Mouse (Mus musculus) Patski (cell line): Measurements from ENCODE around the gene Hspb6. TPM values are rescaled to one million over a fixed set of nuclear protein-coding genes. Genes with fewer than 3 reads are reported as not detected.
A peak's percentile ranks its signal among the peaks of the same experiment; 100 is the strongest.

ENCODE experiments used
- ATAC-seq: fragments of 100-300 bp; one replicate; pipeline ENCODE4 v1.8.0; 2021
- CTCF ChIA-PET: fragments of 350-600 bp; sonication (Branson Sonifier 250); formaldehyde crosslinking; loops from one replicate; lab custom pipeline; 2022; ENCODE audit warnings: inconsistent platforms; lab: Charles Lee
- POLR2A ChIA-PET: fragments of 350-600 bp; sonication (Branson Sonifier 250); formaldehyde crosslinking; loops from one replicate; lab custom pipeline; 2022; ENCODE audit warnings: antibody characterized with exemption, inconsistent platforms; lab: Charles Lee
- DNase-seq: peaks from one replicate; pipeline ENCODE4 v3.0.0-alpha.2; 2011; ENCODE audit warnings: low read depth, low spot score
- H3K27me3 ChIP-seq: fragments of 371-371 bp; one replicate; pipeline ENCODE4 v1.5.1; 2021
- CTCF ChIP-seq: fragments of 100-300 bp; IDR thresholded peaks from one replicate; pipeline ENCODE4 v1.5.1; 2021
- in situ Hi-C: fragments of 300-500 bp; cut with MboI; formaldehyde crosslinking; loops from 3 replicates; pipeline ENCODE4 v1.11.1; 2018; ENCODE audit warnings: low pct_unique_long_range_greater_than_20kb, mixed read lengths
- polyA plus RNA-seq: library from polyadenylated mRNA; unstranded; gene quantifications from one replicate; pipeline ENCODE4 v1.2.3, GENCODE M21; 2021

Gene Hspb6
- polyA plus RNA-seq, 1 experiment from 2014 or later = 29.8 TPM

DNA sequence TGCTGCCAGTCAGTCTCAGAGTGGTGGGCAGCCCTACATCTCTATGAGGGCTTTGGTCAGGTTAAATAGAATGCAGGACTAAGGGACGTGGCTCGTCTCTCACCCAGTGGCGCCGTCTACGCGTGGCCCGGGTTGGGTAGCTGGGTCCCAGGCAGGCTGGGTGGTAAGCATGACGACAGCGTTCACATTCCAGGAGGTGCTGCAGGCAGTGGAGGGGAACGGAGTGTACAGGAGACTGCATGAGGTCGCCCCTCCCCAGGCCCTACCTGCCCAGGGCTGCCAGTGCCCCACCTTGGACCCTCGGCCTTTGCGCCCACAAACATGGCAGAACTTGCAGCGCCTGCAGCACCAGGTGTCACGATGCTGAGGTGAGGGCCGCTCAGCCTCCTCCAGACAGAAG, 29.6 kb downstream of the Hspb6 start:
- no peak for DNase-seq
- TF ChIP-seq CTCF = no peak
- ChIA-PET POLR2A (interaction anchor here (1.2 kb wide), 1 partner anchor 8 kb away, joined by 3 read pairs; no protein-coding TSS in a partner anchor), CTCF (interaction anchor here (1.1 to 1.2 kb wide), 2 partner anchors 9 to 10 kb away, joined by 3 to 6 read pairs; no protein-coding TSS in a partner anchor)
- in situ Hi-C loops = no loop called here
- no peaks in the 10 kb centered on the region for H3K27me3 ChIP-seq
- peak; percentile 54 for ATAC-seq

DNA sequence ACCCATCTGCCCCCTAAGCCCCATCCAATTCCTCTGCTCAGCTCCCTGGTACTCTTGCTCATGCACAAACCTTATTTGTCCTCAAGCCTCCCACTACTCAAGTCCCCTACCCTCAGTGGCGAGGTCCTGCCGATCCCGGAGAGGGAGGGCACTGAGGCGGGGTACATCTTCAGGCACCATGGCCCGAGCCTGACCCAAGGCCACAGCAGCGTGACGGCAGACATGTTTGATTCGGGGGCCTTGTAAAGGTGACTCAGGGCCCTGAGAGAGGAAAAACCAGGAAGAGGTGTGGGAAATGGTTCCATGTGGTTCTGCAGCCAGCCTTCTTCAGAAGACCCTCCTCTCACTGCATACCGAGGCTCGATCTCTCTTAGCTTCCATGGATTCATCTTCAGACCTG, 32.4 kb downstream of the Hspb6 start:
- ChIA-PET POLR2A (interaction anchor here (2.4 kb wide), 1 partner anchor 11 kb away, joined by 12 read pairs; no protein-coding TSS in a partner anchor), CTCF (interaction anchor here (1.4 kb wide), 2 partner anchors 11 to 13 kb away, joined by 4 to 5 read pairs; no protein-coding TSS in a partner anchor)
- no peak for TF ChIP-seq CTCF
- no peaks in the 10 kb centered on the region for H3K27me3 ChIP-seq
- DNase-seq (no peak), ATAC-seq (no peak)
- in situ Hi-C loops = no loop called here

- CTCF ChIA-PET = interaction anchor here (1.4 kb wide), 2 partner anchors 12 to 14 kb away, joined by 4 to 5 read pairs; no protein-coding TSS in a partner anchor
- in situ Hi-C loops = no loop called here
- POLR2A ChIA-PET = interaction anchor here (1.2 to 2.4 kb wide), 2 partner anchors 12 to 32 kb away, joined by 3 to 12 read pairs; no protein-coding TSS in a partner anchor
- no peak for DNase-seq
- TF ChIP-seq CTCF = no peak
- H3K27me3 ChIP-seq = no peaks in the 10 kb centered on the region
- no peak for ATAC-seq
Measured at GRCm38 (mm10) chr7:30585170-30585569, 33.2 kb downstream of the Hspb6 start.

- H3K27me3 ChIP-seq = no peaks in the 10 kb centered on the region
- DNase-seq (no peak), ATAC-seq (no peak)
- POLR2A ChIA-PET = interaction anchor here (2.4 kb wide), 1 partner anchor 13 kb away, joined by 12 read pairs; no protein-coding TSS in a partner anchor
- TF ChIP-seq CTCF = no peak
- CTCF ChIA-PET = no interaction called here
- in situ Hi-C loops = no loop called here
Measured at GRCm38 (mm10) chr7:30586455-30587020, 34.6 kb downstream of the Hspb6 start.

DNA sequence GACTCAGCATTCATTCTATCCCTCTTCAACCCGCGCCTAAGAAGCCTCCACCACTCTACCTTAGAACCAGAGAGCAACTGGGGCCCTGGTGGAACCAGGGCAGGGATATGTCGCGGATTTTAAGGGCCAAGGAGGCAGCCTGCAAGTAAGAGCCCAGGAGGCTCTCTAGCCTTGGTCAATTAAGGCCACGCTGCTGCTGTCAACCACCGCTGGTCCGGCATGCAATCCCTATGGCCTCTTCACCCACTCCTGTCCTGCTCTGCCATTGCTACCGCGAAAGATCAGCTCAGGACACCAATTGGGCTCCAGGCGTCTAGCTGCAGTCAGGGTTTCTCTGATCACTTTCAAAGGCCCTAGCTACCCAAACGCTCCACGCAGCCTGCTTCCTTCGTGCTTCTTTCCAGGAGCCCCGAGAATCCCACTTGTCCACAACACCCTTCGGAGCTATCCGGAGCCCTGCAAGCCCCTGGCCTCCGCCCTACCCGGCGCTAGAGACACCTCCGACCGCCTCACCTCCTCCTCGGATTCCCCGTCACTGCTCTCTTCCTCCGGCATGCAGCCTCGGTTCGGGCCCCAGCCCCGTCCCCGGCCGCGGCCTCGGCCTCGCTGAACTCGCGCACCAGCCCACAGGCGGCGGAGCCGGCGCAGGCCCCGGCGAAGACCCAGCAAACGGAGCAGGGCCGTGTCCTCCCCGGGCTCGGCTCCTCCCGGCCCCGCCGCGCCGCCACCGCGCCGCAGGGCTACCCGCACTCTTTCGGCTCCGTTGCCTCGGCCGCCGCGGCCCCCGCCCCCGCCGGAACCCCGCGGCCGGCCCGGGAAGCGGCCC, 36.1 kb downstream of the Hspb6 start:
- in situ Hi-C loops = no loop called here
- H3K27me3 ChIP-seq = no peaks in the 10 kb centered on the region
- POLR2A ChIA-PET = interaction anchor here (0.8 to 2.9 kb wide), 4 partner anchors 13 to 31 kb away, joined by 3 to 10 read pairs (median 5); no protein-coding TSS in a partner anchor
- DNase-seq (no peak), ATAC-seq (no peak)
- CTCF ChIA-PET = interaction anchor here (1.0 to 6.9 kb wide), 3 partner anchors 17 to 36 kb away, joined by 3 to 65 read pairs (median 31); no protein-coding TSS in a partner anchor
- TF ChIP-seq CTCF = no peak

DNA sequence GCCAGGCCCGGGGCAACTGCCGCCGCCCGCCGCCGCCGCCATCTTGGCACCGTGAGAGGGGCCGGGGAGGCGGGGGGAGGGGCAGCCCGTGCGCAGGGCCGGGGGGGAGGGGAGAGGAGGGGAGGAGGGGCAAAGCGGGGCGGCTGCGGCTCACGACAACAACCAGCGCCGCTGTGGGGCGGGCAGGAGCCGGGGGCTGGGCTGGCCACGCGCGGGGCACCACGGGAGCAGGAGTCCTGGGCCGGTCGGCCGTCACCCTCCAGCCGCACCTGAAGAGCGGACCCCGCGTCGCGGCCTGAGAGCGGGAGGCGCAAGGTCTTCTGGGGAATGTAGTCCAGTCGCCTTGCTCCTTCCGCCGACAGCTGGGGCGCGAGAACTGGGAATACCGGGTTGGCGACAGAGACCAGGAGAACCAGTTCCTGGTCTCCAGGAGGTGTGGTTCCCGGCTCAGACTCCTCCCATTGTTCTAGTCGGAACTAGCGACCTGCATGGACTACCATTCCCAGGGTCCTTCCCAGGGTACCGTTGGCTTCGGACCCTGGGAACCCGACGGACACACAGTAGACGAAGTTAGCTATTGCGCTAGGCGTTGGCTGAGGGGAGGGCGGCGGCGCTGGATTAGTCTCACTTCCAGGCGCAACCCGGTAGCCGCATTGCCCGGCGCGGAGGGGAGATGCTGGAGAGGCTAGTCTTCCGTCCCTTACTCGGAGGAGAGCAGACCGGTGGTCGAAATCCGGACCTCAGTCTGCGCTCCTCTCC, 36.9 kb downstream of the Hspb6 start, which contains the start of gene Kmt2b:
TSS of gene Kmt2b (minus strand) at position 51 of the 759 bp plus-strand sequence.
- ATAC-seq (peak; percentile 92), DNase-seq (peak; percentile 94)
- CTCF ChIA-PET = interaction anchor here (1.0 to 6.9 kb wide), 6 partner anchors 10 to 35 kb away, joined by 3 to 65 read pairs (median 7); partner anchors contain the start of genes Gm49396, Psenen, U2af1l4 and Zbtb32
- POLR2A ChIA-PET = interaction anchor here (0.8 to 2.9 kb wide), 5 partner anchors 13 to 37 kb away, joined by 3 to 10 read pairs (median 5); partner anchors contain the start of gene Cox6b1
- no peaks in the 10 kb centered on the region for H3K27me3 ChIP-seq
- no peak for TF ChIP-seq CTCF
- in situ Hi-C loops = no loop called here

DNA sequence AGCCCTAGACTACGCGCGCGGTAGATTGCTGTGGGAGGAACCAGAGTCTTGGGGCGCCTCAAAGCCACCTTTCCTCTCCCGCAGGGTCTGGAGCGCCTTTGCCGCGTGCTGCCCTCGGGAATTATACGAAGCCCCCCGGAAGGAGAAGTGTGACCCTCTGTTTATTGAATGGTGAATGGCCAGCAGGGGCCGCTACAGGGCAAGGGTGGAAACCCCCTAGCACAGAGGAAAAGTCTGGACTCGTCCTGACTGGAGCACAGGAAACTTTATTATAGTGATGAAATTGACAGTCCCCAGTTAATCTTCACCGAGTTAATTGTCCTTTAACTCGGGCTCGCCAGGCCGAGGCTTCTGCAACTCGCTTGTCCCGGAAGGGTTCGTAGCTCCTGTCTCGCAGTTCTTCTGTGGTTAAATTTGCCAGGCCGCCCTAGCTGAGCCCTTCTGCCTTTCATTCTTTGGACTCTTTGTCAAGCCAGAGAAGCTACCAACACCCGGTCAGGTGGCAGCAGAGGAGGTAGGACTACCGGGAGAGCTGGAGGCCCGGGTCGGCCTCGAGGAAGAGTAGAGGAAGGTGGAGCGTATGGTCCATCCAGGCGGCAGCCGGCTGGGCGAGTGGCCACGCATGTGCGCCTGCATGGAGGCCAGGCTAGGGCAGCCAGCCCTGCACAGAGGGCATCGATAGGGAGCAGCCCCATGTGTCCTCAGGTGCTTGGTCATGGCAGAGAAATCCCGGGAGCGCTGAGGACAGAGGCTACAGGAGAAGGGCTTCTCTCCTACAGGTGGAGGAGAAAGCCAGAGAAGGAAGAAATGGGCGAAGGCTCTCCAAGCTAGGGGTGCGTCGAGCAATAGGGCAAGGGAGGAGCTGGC, 37.7 kb downstream of the Hspb6 start:
- ATAC-seq (peak; percentile 69), DNase-seq (peak; percentile 61)
- TF ChIP-seq CTCF = no peak
- H3K27me3 ChIP-seq = no peaks in the 10 kb centered on the region
- ChIA-PET CTCF (interaction anchor here (1.0 to 6.9 kb wide), 7 partner anchors 9 to 34 kb away, joined by 3 to 65 read pairs (median 5); partner anchors contain the start of genes Gm49396, Psenen, U2af1l4 and Zbtb32), POLR2A (interaction anchor here (0.6 to 2.9 kb wide), 3 partner anchors 25 to 62 kb away, joined by 3 to 10 read pairs (median 5); partner anchors contain the start of gene Cox6b1)
- in situ Hi-C loops = no loop called here

- TF ChIP-seq CTCF = no peak
- in situ Hi-C loops = no loop called here
- H3K27me3 ChIP-seq = no peaks in the 10 kb centered on the region
- ATAC-seq (no peak), DNase-seq (no peak)
- ChIA-PET POLR2A (interaction anchor here (0.6 to 2.9 kb wide), 4 partner anchors 10 to 25 kb away, joined by 3 to 10 read pairs (median 7); no protein-coding TSS in a partner anchor), CTCF (interaction anchor here (3.1 to 6.9 kb wide), 2 partner anchors 14 to 24 kb away, joined by 31 to 65 read pairs; no protein-coding TSS in a partner anchor)
Measured at GRCm38 (mm10) chr7:30590927-30591604, 39.1 kb downstream of the Hspb6 start.
